Mouse (Mus musculus) common myeloid progenitor, adult 5-6 weeks (primary cell): ENCODE data around the gene 1110002E22Rik. TPM values are rescaled to one million over a fixed set of nuclear protein-coding genes. Genes with fewer than 3 reads are reported as not detected.
A peak's percentile ranks its signal among the peaks of the same experiment; 100 is the strongest.

Source experiments
- ATAC-seq: replicated peaks from 2 replicates; pipeline ENCODE4 v1.8.0; 2016; ENCODE audit warnings: low read depth, mild to moderate bottlenecking, moderate TSS enrichment, inconsistent platforms; ENCODE audit not compliant: poor library complexity, severe bottlenecking
- total RNA-seq: library from RNA; stranded (forward); fragments of 200-1000, 187-1606 nt; gene quantifications from 2 replicates; pipeline ENCODE4 v1.2.3, GENCODE M21; 2017

Gene 1110002E22Rik
- total RNA-seq, 1 experiment from 2014 or later, result not detected

GRCm38 (mm10) chr3:138101936-138102335 is 37.1 kb downstream of the 1110002E22Rik start:
- no peak for ATAC-seq

- ATAC-seq, result no peak
These were observed 38.8 kb downstream of the 1110002E22Rik start for GRCm38 (mm10) chr3:138103690-138104089.

DNA sequence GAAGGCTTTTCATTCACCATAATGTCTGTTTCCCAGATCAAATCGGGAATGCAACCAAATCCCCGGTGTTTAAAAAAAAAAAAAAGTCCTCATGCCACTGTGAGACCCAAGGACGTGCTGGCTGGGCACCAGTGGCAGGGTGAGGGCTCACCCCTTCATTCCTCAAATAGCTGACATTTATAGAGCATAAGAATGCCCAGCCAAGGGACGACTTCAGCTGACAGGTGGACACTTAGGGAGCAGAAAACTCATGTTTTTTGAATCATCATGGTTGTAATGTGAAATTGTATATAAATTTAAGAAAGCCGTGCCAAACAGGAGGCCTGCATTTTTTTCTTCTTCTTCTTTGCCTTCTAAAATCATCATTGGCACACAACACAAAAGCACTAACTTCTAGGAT is 40.2 kb downstream of the 1110002E22Rik start:
- ATAC-seq, result no peak

DNA sequence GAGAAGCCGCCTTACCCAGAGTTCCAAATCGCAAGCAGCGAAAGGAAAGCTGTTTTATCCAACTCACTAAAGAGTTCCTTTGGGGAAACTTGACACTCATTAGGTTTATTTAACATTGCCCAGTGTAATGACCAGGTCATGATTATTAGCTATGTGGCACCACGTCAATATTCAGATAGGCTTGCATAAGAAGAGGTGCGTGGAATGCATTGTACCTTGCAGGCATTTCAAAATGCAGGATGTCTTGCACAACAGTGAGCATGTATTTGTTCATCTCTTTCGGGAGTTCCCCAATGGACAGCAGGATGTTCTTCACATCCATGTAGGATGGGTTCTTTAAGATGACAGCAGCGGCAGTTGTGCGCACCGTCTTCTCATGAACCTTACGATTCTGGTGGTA is 42.0 kb downstream of the 1110002E22Rik start:
- no peak for ATAC-seq

DNA sequence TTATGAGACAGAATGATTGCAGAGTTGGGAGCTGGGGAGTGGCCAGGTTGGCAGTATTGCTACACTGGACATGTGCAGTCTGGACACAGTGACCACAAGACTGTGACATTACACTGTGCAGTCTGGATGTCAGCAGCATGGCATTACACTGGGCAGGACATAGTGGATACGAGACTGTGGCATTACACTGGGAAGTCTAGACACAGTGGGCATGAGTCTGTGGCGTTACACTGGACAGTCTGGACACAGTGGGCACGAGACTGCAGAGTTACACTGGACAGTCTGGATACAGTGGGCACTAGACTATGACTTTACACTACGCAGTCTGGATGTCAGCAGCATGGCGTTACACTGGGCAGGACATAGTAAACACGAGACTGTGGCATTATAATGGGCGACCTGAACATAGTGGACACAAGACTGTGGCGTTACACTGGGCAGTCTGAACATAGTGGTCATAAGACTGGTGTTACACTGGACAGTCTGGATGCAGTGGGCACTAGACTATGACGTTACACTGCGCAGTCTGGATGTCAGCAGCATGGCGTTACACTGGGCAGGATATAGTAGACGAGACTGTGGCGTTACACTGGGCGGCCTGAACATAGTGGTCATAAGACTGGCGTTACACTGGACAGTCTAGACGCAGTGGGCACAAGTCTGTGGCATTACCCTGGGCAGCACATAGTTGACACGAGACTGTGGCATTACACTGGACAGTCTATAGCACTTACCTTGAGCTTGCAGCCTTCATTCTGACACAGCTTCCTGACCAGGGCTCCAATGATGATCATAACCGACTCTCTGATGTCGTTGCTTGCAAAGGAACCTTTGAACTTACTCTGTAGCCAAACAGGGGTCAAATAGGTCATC is 46.3 kb downstream of the 1110002E22Rik start:
- ATAC-seq, result no peak

DNA sequence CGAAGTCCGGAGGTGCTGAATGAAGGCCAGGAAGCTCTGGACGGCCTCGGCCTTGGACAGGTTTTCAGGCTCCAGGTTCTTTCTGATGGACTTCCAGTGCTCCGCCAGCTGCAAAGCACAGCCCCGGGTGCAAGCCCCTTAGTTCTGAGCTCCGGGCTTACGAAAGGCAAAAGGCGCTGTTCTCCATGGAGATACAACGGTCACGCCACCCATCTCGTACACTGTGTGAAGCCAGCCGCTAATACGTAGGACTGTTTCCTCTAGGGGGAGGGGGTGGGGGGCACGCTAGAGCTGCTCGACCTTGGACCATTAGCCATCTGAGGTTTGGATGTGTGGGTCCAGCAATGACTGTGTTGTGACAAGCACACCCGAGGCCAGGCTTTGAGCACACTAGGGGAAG is 49.3 kb downstream of the 1110002E22Rik start:
- ATAC-seq, result no peak

DNA sequence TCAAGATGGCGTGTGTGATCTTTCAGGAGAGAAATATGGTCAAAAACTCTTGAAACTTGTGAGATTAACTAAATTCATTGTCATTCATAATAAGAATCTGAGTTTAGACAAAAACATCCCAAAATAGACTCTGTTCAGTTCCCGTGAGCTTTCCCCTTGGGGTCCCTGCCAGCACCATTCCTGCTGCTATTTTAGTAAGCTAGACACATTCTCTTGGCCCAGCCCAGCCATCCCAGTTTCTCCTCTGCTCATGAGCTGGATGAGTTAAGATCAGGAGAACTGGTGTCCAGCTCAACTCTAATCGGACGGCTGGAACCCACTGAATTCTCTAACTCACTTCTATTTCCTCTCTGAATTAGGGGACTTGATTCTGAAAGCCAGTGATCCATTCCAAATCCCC is 52.0 kb downstream of the 1110002E22Rik start:
- no peak for ATAC-seq

DNA sequence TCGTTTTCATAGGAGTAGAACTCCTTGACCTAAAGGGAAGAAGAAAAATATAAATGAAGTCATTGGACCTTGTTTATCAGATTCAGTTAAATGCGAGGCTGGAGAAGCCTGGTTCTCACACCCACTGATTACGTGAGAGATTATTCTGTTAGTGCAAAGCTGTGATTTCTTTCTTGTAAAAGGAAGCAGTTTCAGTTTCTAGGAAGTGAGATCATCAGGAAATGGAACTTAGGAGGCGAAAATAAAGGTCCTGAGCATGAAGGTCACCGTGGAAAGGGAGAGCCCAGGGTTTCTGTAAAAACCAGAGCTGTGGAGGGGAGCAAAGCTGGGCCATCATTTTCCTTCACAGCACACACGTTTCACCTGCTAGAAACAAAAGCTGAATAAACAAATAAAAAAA is 53.5 kb downstream of the 1110002E22Rik start:
- ATAC-seq, result no peak

DNA sequence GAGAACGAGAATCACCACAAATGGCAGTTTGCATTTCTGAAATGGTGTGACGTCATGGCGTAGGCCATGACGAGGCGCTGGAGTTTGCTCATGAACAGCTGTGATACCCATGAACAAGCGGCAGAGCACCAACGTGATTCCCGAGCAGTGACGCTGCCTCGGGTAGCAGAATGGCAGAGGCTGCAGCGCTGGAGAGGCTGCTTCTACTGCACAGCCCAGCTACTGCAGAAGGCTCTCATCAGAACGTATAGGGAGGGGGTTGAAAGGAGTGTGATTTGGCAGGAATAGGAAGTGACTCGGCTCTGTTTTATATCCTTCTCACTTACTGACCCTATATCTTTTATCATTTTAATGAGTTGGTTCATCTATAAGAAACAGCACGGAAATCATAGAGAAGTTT is 54.0 kb downstream of the 1110002E22Rik start:
- peak; percentile 47; the same call in 1 of the 2 replicates for ATAC-seq

DNA sequence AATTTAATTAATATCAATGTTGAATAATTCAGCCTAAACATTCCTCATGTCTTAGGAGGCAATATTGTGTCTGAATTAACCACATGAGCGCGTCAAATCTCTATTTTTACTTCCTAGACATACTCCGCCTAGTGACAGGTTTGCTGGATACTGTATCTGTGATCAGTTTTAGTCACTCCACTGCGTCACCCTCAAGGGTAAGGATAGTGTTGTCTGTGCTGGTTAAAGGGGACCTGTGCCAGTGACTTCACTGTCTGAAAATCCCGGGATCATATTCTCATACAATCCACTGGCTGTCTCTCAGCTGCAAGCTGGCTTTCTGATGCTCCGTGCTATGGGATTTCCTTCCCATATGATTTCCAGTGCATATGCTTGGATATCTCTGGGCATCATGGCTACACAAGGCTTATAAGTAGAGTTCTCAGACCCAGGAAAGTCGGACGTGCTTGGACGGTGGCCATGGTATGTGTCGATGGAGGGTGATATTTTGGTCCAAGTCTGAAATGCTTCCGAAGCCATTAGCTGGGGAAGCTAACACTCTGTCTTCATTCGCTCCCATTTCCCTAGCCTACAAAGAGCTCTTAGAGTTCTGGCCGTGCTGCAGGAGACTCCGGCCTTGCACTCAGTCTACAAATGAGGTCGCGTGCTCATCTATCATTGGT is 54.7 kb downstream of the 1110002E22Rik start:
- no peak for ATAC-seq

DNA sequence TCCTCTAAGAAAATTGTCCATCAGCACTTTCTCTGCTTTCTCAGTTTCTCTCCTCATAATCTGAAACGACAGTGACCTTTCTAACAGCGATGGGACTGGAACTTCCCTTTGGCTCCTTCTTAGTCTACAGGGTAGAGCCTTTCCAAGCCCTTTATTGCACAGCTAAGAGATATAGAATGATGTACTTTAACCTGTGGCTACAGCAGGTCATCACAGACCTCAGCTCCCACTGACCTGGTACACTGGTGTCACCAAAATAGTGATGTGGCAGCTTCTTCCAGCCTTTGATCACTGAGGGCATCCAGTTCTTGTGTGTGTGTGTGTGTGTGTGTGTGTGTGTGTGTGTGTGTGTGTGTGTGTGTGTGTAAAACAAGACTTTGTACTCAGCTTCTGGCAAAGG is 56.6 kb downstream of the 1110002E22Rik start:
- ATAC-seq, result no peak

GRCm38 (mm10) chr3:138123842-138124241 is 59.0 kb downstream of the 1110002E22Rik start:
- ATAC-seq, result no peak

DNA sequence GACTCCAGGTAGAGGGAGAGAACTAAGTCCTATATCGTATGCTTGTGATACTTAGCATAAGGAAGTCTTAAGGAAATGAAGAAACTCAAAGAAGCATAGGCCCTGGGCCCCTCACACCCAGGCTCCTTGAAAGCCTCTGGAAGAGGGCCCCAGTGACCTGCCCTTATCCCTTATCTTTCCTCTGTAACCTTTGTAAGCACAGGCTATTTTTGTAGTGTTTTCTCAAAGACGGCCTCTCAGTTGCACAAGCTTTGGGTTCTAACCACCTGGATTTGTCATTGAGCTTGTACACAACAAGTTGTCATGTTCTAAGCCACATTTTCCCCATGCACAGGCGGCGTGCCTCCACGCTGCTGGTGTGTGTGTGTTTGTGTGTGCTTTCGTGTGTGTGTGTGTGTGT is 64.3 kb downstream of the 1110002E22Rik start:
- no peak for ATAC-seq

- ATAC-seq, result no peak
These were observed 65.8 kb downstream of the 1110002E22Rik start for GRCm38 (mm10) chr3:138130692-138131091.

Other genes starting within 250 kb of the 1110002E22Rik start
- gene H2afz, start 200.6 kb upstream of the 1110002E22Rik start, total RNA-seq, result 741 and 1,055 TPM in 2 replicates
- 7.4 and 8.5 TPM in 2 replicates for gene Dnajb14, start 197.4 kb upstream of the 1110002E22Rik start, total RNA-seq
- gene Lamtor3, start 146.5 kb upstream of the 1110002E22Rik start, total RNA-seq, result 56.7 and 70.8 TPM in 2 replicates
- gene Dapp1, start 83.5 kb upstream of the 1110002E22Rik start, total RNA-seq, result 387 and 417 TPM in 2 replicates
- not detected in 2 replicates for gene Gm5105, start 2.3 kb downstream of the 1110002E22Rik start, total RNA-seq
- gene Trmt10a, start 78.4 kb downstream of the 1110002E22Rik start, total RNA-seq, result 9.6 and 28.1 TPM in 2 replicates
- 1.2 and 4.3 TPM in 2 replicates for gene Mttp, start 79.9 kb downstream of the 1110002E22Rik start, total RNA-seq
- gene 4930579F01Rik, start 128.8 kb downstream of the 1110002E22Rik start, total RNA-seq, result not detected in 2 replicates
- not detected in 2 replicates for gene Adh7, start 152.7 kb downstream of the 1110002E22Rik start, total RNA-seq
- gene Adh1, start 195.9 kb downstream of the 1110002E22Rik start, total RNA-seq, result not detected in 2 replicates
- not detected in 2 replicates for gene Adh6a, start 248.2 kb downstream of the 1110002E22Rik start, total RNA-seq